Mouse (Mus musculus) left cerebral cortex, adult 2 months (tissue): ENCODE measurements around the gene Ptprs. TPM values are rescaled to one million over a fixed set of nuclear protein-coding genes. Genes with fewer than 3 reads are reported as not detected.
A peak's percentile ranks its signal among the peaks of the same experiment; 100 is the strongest.

ENCODE experiments used
- DNase-seq, 2 experiments: peaks; one replicate each; pipeline ENCODE4 v3.0.0; 2021 to 2022; ENCODE audit warnings: low spot score in 2 of 2, mixed read lengths in 1 of 2; ENCODE audit errors: extremely low spot score in 1 of 2
- H3K27ac ChIP-seq: fragments of 200-600 bp; 2 replicates; pipeline ENCODE4 v1.8.1; 2022
- H3K4me3 ChIP-seq: fragments of 200-600 bp; 2 replicates; pipeline ENCODE4 v1.8.1; 2022
- CTCF ChIP-seq: fragments of 200-600 bp; IDR thresholded peaks from 2 replicates; pipeline ENCODE4 v1.8.1; 2022; ENCODE audit warnings: antibody characterized with exemption, mild to moderate bottlenecking, moderate library complexity
- intact Hi-C: fragments of 180-260 bp; cut with DNase I; formaldehyde crosslinking; loops from one replicate; pipeline ENCODE4 v1.15.1; 2025
- total RNA-seq, 2 experiments: library from RNA; stranded (reverse); gene quantifications; 2 replicates each; pipeline ENCODE4 v1.2.3; 2021

The Ptprs gene
- total RNA-seq, 2 experiments from 2014 or later, result 645 to 696 TPM

DNA sequence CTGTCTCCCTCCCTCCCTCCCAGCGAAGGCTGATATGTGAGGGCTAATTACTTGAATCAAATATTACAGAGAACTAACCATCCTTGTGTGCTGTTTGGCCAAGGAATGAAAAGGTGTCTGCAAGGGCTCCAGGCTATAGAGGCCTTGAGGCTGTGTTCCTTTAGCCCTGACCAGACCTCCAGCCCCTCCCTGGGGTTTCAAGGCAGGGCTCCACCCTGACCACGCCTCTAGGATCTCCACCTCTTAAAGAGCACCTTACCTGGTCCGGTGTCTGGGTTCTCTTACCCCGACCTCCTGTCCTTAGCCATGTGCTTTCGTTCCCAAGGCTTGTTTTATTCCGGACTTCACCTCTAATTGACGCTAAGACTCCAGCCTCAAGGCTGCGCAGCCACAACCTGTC, 66.5 kb downstream of the Ptprs start:
- TF ChIP-seq CTCF, result no peak
- intact Hi-C loops, result loop anchor here (5.0 kb wide), 2 partner anchors 52 to 148 kb away; no protein-coding TSS in a partner anchor
- Histone ChIP-seq H3K27ac (peak overlapping the region; percentile 2; the same call in 1 of the 2 replicates), H3K4me3 (no peak overlapping the region)
- DNase-seq, result no peak

GRCm38 (mm10) chr17:56408965-56409625, 67.2 kb downstream of the Ptprs start:
- Histone ChIP-seq H3K4me3 (no peak overlapping the region), H3K27ac (peak overlapping the region; percentile 7; the same call in 1 of the 2 replicates)
- no peak for TF ChIP-seq CTCF
- intact Hi-C loops, result loop anchor here (5.0 kb wide), 2 partner anchors 52 to 148 kb away; no protein-coding TSS in a partner anchor
- no peak for DNase-seq

DNA sequence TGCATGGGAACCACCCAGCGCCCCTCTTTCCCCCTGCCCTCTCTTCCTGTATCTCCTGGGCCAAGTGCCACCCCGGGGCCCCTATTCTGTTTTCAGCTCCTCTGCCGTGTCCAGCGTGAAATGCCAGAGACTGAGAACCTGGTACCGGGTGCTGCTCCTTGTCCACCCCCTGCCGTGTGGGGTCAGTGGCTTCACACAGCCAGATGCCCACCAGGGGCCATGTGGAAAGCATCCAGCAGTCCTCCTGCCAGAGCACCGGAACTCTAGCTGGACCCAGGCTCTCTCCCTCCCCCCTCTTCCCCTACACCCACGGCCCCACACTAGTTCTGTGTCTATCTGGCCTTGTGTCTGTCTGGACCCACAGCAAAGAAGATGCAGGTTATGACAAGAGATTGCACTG, 68.9 kb downstream of the Ptprs start:
- Histone ChIP-seq H3K4me3 (no peak overlapping the region), H3K27ac (peak overlapping the region; percentile 32; the same call in 1 of the 2 replicates)
- DNase-seq, result no peak
- intact Hi-C loops, result loop anchor here (5.0 kb wide), 2 partner anchors 50 to 150 kb away; no protein-coding TSS in a partner anchor
- TF ChIP-seq CTCF, result no peak

GRCm38 (mm10) chr17:56406878-56407277, 69.4 kb downstream of the Ptprs start:
- no peak for DNase-seq
- TF ChIP-seq CTCF, result no peak
- intact Hi-C loops, result loop anchor here (5.0 kb wide), 2 partner anchors 50 to 150 kb away; no protein-coding TSS in a partner anchor
- Histone ChIP-seq H3K4me3 (no peak overlapping the region), H3K27ac (peak overlapping the region; percentile 32; the same call in 1 of the 2 replicates)

DNA sequence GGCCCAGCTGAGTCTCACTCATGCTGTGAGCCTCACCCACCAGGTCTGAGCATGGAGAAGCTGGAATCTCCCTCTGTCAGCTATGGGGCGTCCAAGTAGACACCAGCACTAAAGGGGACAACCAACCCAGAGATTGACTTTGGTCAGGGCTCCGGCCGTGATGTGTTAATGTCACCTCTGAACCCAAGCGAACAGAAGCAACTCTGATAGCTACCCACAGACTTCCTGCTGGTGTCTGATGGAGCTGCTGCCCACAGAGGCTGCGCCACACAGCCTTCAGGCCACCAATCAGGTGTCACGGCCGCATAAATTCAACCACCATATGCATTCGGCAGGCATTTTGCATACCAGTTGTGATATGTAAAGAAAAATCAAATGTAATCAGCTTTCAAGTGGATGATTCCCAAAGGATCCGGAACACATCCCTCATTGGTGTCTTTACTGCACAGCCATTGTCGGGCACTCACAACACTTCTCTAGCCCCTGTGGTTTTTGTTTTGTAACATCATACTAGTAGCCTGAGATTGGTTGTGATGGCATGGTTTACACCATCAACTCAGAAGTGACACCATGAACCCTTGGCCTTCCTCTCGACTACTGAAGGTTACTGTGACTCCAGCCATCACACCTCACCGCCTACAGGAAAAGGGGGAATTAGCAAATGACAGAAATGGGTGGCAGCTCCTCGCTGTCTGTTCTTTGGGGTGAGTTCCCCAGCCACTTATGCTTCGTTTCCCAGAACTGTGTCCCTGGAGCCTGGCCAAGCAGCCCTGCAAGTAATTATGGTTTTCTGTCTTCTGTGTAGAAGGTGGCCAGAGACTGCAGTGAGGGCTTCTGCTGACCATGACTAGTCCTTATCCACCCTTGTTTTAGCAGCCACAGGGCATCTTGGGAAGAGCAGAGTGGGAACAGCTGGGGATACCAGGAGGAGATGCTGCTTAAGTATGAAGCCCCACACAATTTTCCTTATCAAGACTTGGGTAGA, 70.1 kb downstream of the Ptprs start:
- intact Hi-C loops, result loop anchor here (5.0 kb wide), 2 partner anchors 49 to 151 kb away; no protein-coding TSS in a partner anchor
- no peak for TF ChIP-seq CTCF
- DNase-seq, result no peak
- Histone ChIP-seq H3K27ac (no peak overlapping the region; the same call in 1 of the 2 replicates), H3K4me3 (no peak overlapping the region)

DNA sequence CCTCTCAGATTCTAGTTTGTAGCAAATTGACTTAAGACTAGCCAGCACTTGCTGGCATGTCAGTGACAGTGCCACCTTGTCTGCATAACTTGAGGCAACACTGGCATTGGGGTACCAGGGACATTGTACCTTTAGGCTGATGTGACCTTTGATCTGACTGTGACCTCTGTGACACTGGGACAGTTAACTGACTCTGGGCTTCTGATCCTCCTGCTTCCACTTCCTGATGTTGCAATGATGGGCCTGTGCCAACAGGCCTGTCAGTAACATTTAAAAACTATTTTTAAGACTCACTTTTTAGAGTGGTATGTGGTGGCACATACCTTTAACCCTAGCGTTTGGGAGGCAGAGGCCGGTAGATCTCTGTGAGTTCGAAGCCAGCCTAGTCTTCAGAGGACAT, 70.9 kb downstream of the Ptprs start:
- DNase-seq, result no peak
- Histone ChIP-seq H3K27ac (no peak overlapping the region), H3K4me3 (no peak overlapping the region)
- intact Hi-C loops, result loop anchor here (5.0 kb wide), 2 partner anchors 48 to 152 kb away; no protein-coding TSS in a partner anchor
- TF ChIP-seq CTCF, result no peak

- H3K4me3 ChIP-seq, result no peak overlapping the region
- intact Hi-C loops, result no loop called here
- TF ChIP-seq CTCF, result no peak
- H3K27ac ChIP-seq, result peak overlapping the region; percentile 53
- DNase-seq, result no peak
Observed at GRCm38 (mm10) chr17:56401051-56401521, 75.2 kb downstream of the Ptprs start.

- H3K27ac ChIP-seq, result no peak overlapping the region; the same call in none of the 2 replicates
- intact Hi-C loops, result no loop called here
- no peak overlapping the region for H3K4me3 ChIP-seq
- DNase-seq, result no peak
- TF ChIP-seq CTCF, result no peak
Observed at GRCm38 (mm10) chr17:56400221-56400620, 76.1 kb downstream of the Ptprs start.

- TF ChIP-seq CTCF, result no peak
- DNase-seq, result no peak
- intact Hi-C loops, result no loop called here
- no peak overlapping the region for H3K4me3 ChIP-seq
- H3K27ac ChIP-seq, result no peak overlapping the region
Observed at GRCm38 (mm10) chr17:56396051-56396450, 80.2 kb downstream of the Ptprs start.

DNA sequence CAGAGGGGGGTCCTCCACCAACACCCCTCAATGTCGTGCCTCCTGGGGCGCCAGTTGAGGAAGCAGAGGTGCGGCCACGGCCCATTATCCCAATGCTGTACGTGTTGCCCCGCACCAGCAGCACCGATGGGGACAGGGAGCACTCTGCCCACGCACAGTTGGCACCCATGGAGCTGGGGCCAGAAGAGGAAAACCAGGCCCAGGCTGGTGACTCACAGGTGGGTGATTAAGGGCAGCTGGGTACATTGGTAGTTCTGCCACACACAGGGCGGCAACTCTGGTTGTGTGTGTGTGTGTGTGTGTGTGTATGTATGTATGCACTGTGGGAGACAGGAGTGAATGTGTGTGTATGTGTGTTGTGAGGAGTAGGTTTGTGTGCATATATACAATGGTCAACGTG, 82.4 kb downstream of the Ptprs start:
- Histone ChIP-seq H3K4me3 (no peak overlapping the region), H3K27ac (no peak overlapping the region; the same call in 1 of the 2 replicates)
- DNase-seq, result no peak
- no peak for TF ChIP-seq CTCF
- intact Hi-C loops, result no loop called here

GRCm38 (mm10) chr17:56393238-56393637, 83.0 kb downstream of the Ptprs start:
- Histone ChIP-seq H3K4me3 (no peak overlapping the region), H3K27ac (no peak overlapping the region; the same call in 1 of the 2 replicates)
- intact Hi-C loops, result no loop called here
- no peak for TF ChIP-seq CTCF
- peak in 1 of 2 experiments; percentile 48 for DNase-seq

DNA sequence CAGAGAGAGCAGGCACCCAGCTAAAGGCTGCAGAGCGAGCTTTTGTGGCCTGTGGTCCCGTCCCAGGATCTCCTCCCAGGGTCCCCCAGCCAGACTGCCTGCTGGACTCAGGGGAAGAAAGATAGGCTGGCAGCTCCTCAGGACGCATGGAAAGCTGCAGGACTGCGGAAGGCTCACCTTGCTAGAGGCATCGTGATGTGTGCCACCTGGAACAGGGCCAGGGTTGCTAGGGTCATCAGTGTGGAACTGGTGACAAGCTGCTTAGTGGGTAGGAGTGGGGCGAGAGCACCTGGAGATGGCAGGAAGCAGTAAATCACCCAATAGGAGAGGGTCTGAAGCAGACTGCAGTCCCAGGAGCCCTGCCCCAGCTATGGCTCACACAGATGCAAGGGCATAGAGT, 88.7 kb downstream of the Ptprs start:
- Histone ChIP-seq H3K4me3 (no peak overlapping the region), H3K27ac (no peak overlapping the region)
- no peak for TF ChIP-seq CTCF
- no peak for DNase-seq
- intact Hi-C loops, result no loop called here
